ENCODE assay signal across 22 mouse cellular contexts in genomic region chr16:29871395-29871794, GRCm38 (mm10).
"Had no signal": no experiment of that assay in that cellular context is flagged by ENCODE, and none has a peak within 500 bp of the region (broad histone marks: within the 10 kb centered on the region; RNA-seq: fewer than 3 reads in every experiment).

No protein-coding gene starts in this region.

- H3K36me3 ChIP-seq: heart, embryonic 10.5 days; heart, embryonic 12.5 days; hindbrain, embryonic 13.5 days; hindbrain, embryonic 15.5 days; limb, embryonic 10.5 days; limb, embryonic 12.5 days; liver, embryonic 13.5 days had no signal

- H3K4me1 ChIP-seq: heart, embryonic 10.5 days; heart, embryonic 12.5 days; hindbrain, embryonic 15.5 days; liver, embryonic 13.5 days had no signal

- H3K9me3 ChIP-seq: heart, embryonic 10.5 days; heart, embryonic 12.5 days; hindbrain, embryonic 13.5 days; hindbrain, embryonic 15.5 days; limb, embryonic 10.5 days; limb, embryonic 12.5 days; liver, embryonic 13.5 days had no signal

- H3K9ac ChIP-seq: heart, embryonic 12.5 days; hindbrain, embryonic 13.5 days; hindbrain, embryonic 15.5 days; limb, embryonic 12.5 days; liver, embryonic 13.5 days had no signal

- H3K27me3 ChIP-seq: limb, embryonic 12.5 days; liver, embryonic 13.5 days had no signal

- ATAC-seq: hindbrain, postnatal 0 days had no signal

- H3K4me3 ChIP-seq: gastrocnemius, adult 2 months; heart, embryonic 10.5 days; heart, embryonic 12.5 days; hindbrain, embryonic 13.5 days; hindbrain, embryonic 15.5 days; layer of hippocampus, adult 2 months; left cerebral cortex, adult 2 months; limb, embryonic 10.5 days; limb, embryonic 12.5 days; liver, embryonic 13.5 days had no signal

- DNase-seq: gastrocnemius, adult 2 months; gastrocnemius, postnatal 10 days; gastrocnemius, postnatal 25 days; heart, adult 18-20 months; heart, postnatal 10 days; kidney, adult 18-20 months; kidney, adult 8-10 months; kidney, postnatal 10 days; kidney, postnatal 25 days; kidney, postnatal 4 days; liver; liver, embryonic 13.5 days had no signal

- H3K27ac ChIP-seq: gastrocnemius, adult 2 months; heart, embryonic 10.5 days; hindbrain, embryonic 13.5 days; hindbrain, embryonic 15.5 days; hindbrain, postnatal 0 days; layer of hippocampus, adult 2 months; left cerebral cortex, adult 2 months; limb, embryonic 10.5 days; limb, embryonic 12.5 days; liver, embryonic 13.5 days had no signal

- H3K4me2 ChIP-seq: heart, embryonic 12.5 days; hindbrain, embryonic 13.5 days; hindbrain, embryonic 15.5 days; limb, embryonic 12.5 days; liver, embryonic 11.5 days; liver, embryonic 13.5 days had no signal
